Mouse (Mus musculus): ENCODE data around the gene Nrf1.

- TF ChIP-seq POLR2A (IDR thresholded peaks at IDR 0.05; ENCODE audit: control insufficient read depth, extremely low read depth, insufficient read depth, low read length, poor library complexity) (no peak), CTCF (IDR thresholded peaks at IDR 0.05; ENCODE audit: borderline replicate concordance, control insufficient read depth, extremely low read depth, insufficient read depth, low read length, poor library complexity) (no peak)
These were observed 26.1 kb upstream of the Nrf1 start for GRCm38 (mm10) chr6:30021656-30022055.

All from thymus, adult 2 months (tissue).